Mouse (Mus musculus): ENCODE measurements around the gene Epha3. TPM values are rescaled to one million over a fixed set of nuclear protein-coding genes. Genes with fewer than 3 reads are reported as not detected.

Gene Epha3
- polyA plus RNA-seq, 1 experiment from 2014 or later = 6.4 TPM

- H3K4me3 ChIP-seq (ENCODE audit: low read depth, low read length) = peak overlapping the region; percentile 48
- peak overlapping the region; percentile 60 for H3K4me2 ChIP-seq (replicated peaks; ENCODE audit: low read depth)
- H3K4me1 ChIP-seq (replicated peaks; ENCODE audit: control insufficient read depth, insufficient read depth) = no peaks in the 10 kb centered on the region
- H3K27me3 ChIP-seq (ENCODE audit: control insufficient read depth, insufficient read depth, low read length) = no peaks in the 10 kb centered on the region
- peak overlapping the region; percentile 53 for H3K9ac ChIP-seq (ENCODE audit: low read length)
- no peak for DNase-seq (ENCODE audit: low spot score)
- ATAC-seq (ENCODE audit: low FRiP score, low TSS enrichment) = no peak
- 7% methylated on average over 11 of the region's 11 CpGs for WGBS
- H3K36me3 ChIP-seq (ENCODE audit: control insufficient read depth, insufficient read depth, low read length) = no peaks in the 10 kb centered on the region
- TF ChIP-seq EP300 (optimal IDR thresholded peaks at IDR 0.05) = no peak
- peak overlapping the region; percentile 59 for H3K27ac ChIP-seq (replicated peaks)
- H3K9me3 ChIP-seq (ENCODE audit: control insufficient read depth, low read length) = no peaks in the 10 kb centered on the region
Measured at GRCm38 (mm10) chr16:63857561-63857960, 6.4 kb downstream of the Epha3 start.

- TF ChIP-seq CTCF (IDR thresholded peaks at IDR 0.05; ENCODE audit: low read depth) = peak; percentile 82
- TF ChIP-seq EP300 (optimal IDR thresholded peaks at IDR 0.05) = no peak
- H3K36me3 ChIP-seq (ENCODE audit: control insufficient read depth, insufficient read depth, low read length) = no peaks in the 10 kb centered on the region
- H3K9me3 ChIP-seq (ENCODE audit: control insufficient read depth, low read length) = no peaks in the 10 kb centered on the region
- peak overlapping the region; percentile 48 for H3K4me3 ChIP-seq (ENCODE audit: low read depth, low read length)
- H3K9ac ChIP-seq (ENCODE audit: low read length) = peak overlapping the region; percentile 53
- peak overlapping the region; percentile 60 for H3K4me2 ChIP-seq (replicated peaks; ENCODE audit: low read depth)
- WGBS = 3% methylated on average over 33 of the region's 33 CpGs
- H3K27me3 ChIP-seq (ENCODE audit: control insufficient read depth, insufficient read depth, low read length) = no peaks in the 10 kb centered on the region
- H3K4me1 ChIP-seq (replicated peaks; ENCODE audit: control insufficient read depth, insufficient read depth) = no peaks in the 10 kb centered on the region
- peak overlapping the region; percentile 59 for H3K27ac ChIP-seq (replicated peaks)
- DNase-seq (ENCODE audit: low spot score) = peak; percentile 74
- peak; percentile 83 for ATAC-seq (ENCODE audit: low FRiP score, low TSS enrichment)
Measured at GRCm38 (mm10) chr16:63856658-63857552, 7.1 kb downstream of the Epha3 start.

GRCm38 (mm10) chr16:63850297-63850696 lies 13.7 kb downstream of the Epha3 start:
- DNase-seq (ENCODE audit: low spot score) (no peak), ATAC-seq (ENCODE audit: low FRiP score, low TSS enrichment) (no peak)
- no peaks in the 10 kb centered on the region for H3K27me3 ChIP-seq (ENCODE audit: control insufficient read depth, insufficient read depth, low read length)
- H3K36me3 ChIP-seq (ENCODE audit: control insufficient read depth, insufficient read depth, low read length) = no peaks in the 10 kb centered on the region
- no peak for TF ChIP-seq CTCF (IDR thresholded peaks at IDR 0.05; ENCODE audit: low read depth)
- no peak for TF ChIP-seq EP300 (optimal IDR thresholded peaks at IDR 0.05)
- H3K27ac ChIP-seq (replicated peaks) = no peak overlapping the region
- WGBS = 81% methylated on average over 3 of the region's 3 CpGs
- no peaks in the 10 kb centered on the region for H3K4me1 ChIP-seq (replicated peaks; ENCODE audit: control insufficient read depth, insufficient read depth)
- no peak overlapping the region for H3K4me3 ChIP-seq (ENCODE audit: low read depth, low read length)
- H3K9ac ChIP-seq (ENCODE audit: low read length) = no peak overlapping the region
- H3K4me2 ChIP-seq (replicated peaks; ENCODE audit: low read depth) = no peak overlapping the region
- no peaks in the 10 kb centered on the region for H3K9me3 ChIP-seq (ENCODE audit: control insufficient read depth, low read length)

GRCm38 (mm10) chr16:63842911-63843310 lies 21.1 kb downstream of the Epha3 start:
- TF ChIP-seq EP300 (optimal IDR thresholded peaks at IDR 0.05) (no peak), CTCF (IDR thresholded peaks at IDR 0.05; ENCODE audit: low read depth) (no peak)
- H3K27ac ChIP-seq (replicated peaks) = no peak overlapping the region
- H3K36me3 ChIP-seq (ENCODE audit: control insufficient read depth, insufficient read depth, low read length) = no peaks in the 10 kb centered on the region
- ATAC-seq (ENCODE audit: low FRiP score, low TSS enrichment) = no peak
- H3K9me3 ChIP-seq (ENCODE audit: control insufficient read depth, low read length) = no peaks in the 10 kb centered on the region
- WGBS = 72% methylated on average over 2 of the region's 2 CpGs
- no peaks in the 10 kb centered on the region for H3K27me3 ChIP-seq (ENCODE audit: control insufficient read depth, insufficient read depth, low read length)
- H3K9ac ChIP-seq (ENCODE audit: low read length) = no peak overlapping the region
- H3K4me3 ChIP-seq (ENCODE audit: low read depth, low read length) = no peak overlapping the region
- H3K4me2 ChIP-seq (replicated peaks; ENCODE audit: low read depth) = no peak overlapping the region
- no peak for DNase-seq (ENCODE audit: low spot score)
- no peaks in the 10 kb centered on the region for H3K4me1 ChIP-seq (replicated peaks; ENCODE audit: control insufficient read depth, insufficient read depth)

- Histone ChIP-seq H3K9ac (ENCODE audit: low read length) (no peak overlapping the region), H3K9me3 (ENCODE audit: control insufficient read depth, low read length) (no peaks in the 10 kb centered on the region), H3K36me3 (ENCODE audit: control insufficient read depth, insufficient read depth, low read length) (no peaks in the 10 kb centered on the region), H3K4me1 (replicated peaks; ENCODE audit: control insufficient read depth, insufficient read depth) (no peaks in the 10 kb centered on the region), H3K27ac (replicated peaks) (no peak overlapping the region), H3K27me3 (ENCODE audit: control insufficient read depth, insufficient read depth, low read length) (no peaks in the 10 kb centered on the region), H3K4me3 (ENCODE audit: low read depth, low read length) (no peak overlapping the region), H3K4me2 (replicated peaks; ENCODE audit: low read depth) (no peak overlapping the region)
- no peak for ATAC-seq (ENCODE audit: low FRiP score, low TSS enrichment)
- DNase-seq (ENCODE audit: low spot score) = no peak
- TF ChIP-seq EP300 (optimal IDR thresholded peaks at IDR 0.05) = no peak
- TF ChIP-seq CTCF (IDR thresholded peaks at IDR 0.05; ENCODE audit: low read depth) = no peak
Measured at GRCm38 (mm10) chr16:63837466-63837865, 26.5 kb downstream of the Epha3 start.

GRCm38 (mm10) chr16:63821164-63821563 lies 42.8 kb downstream of the Epha3 start:
- Histone ChIP-seq H3K4me1 (replicated peaks; ENCODE audit: control insufficient read depth, insufficient read depth) (no peaks in the 10 kb centered on the region), H3K36me3 (ENCODE audit: control insufficient read depth, insufficient read depth, low read length) (no peaks in the 10 kb centered on the region), H3K4me3 (ENCODE audit: low read depth, low read length) (no peak overlapping the region), H3K27ac (replicated peaks) (no peak overlapping the region), H3K27me3 (ENCODE audit: control insufficient read depth, insufficient read depth, low read length) (no peaks in the 10 kb centered on the region), H3K9ac (ENCODE audit: low read length) (no peak overlapping the region), H3K4me2 (replicated peaks; ENCODE audit: low read depth) (no peak overlapping the region), H3K9me3 (ENCODE audit: control insufficient read depth, low read length) (no peaks in the 10 kb centered on the region)
- no peak for DNase-seq (ENCODE audit: low spot score)
- WGBS = 61% methylated on average over 2 of the region's 2 CpGs
- no peak for ATAC-seq (ENCODE audit: low FRiP score, low TSS enrichment)
- no peak for TF ChIP-seq EP300 (optimal IDR thresholded peaks at IDR 0.05)
- no peak for TF ChIP-seq CTCF (IDR thresholded peaks at IDR 0.05; ENCODE audit: low read depth)

Data from stomach, postnatal 0 days (tissue).